Mouse (Mus musculus) layer of hippocampus, adult 11-12 months (tissue): ENCODE measurements around the gene Ikzf5.

Experiments used
- DNase-seq: peaks from one replicate; pipeline ENCODE4 v3.0.0; 2022; ENCODE audit warnings: low spot score

The Ikzf5 gene

GRCm38 (mm10) chr7:131345856-131346541 is 64.3 kb downstream of the Ikzf5 start:
- no peak for DNase-seq
